14 mouse cellular contexts compared by ENCODE assay signal in the genomic region with DNA sequence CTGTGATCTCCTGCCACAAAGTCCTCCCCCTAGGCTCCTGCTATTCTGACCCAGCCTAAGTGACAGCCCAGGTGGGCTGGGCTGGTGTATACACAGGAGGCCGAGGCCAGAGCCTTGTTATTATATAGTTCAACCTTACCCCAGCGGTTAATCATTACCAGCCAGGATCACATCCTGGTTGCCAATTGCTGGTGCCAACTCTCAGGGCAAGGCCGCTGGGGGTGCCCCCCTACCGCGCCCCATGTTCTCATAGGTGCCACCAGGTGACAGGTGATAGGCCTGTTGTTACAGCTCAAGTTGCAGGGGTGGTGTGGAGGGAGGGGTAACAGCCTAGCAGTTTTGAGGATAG. TPM values are rescaled to one million over a fixed set of nuclear protein-coding genes. Genes with fewer than 3 reads are reported as not detected.
A peak's percentile ranks its signal among the peaks of the same experiment; 100 is the strongest.
DNase-seq lines count a peak whose midpoint lies in the region; ATAC-seq and TF ChIP-seq lines count a peak whose summit lies in the region.
"Had no signal": no experiment of that assay in that cellular context is flagged by ENCODE, and none has a peak within 500 bp of the region (broad histone marks: within the 10 kb centered on the region; RNA-seq: fewer than 3 reads in every experiment).

No protein-coding gene starts in this region.

- H3K36me3 ChIP-seq in stomach, embryonic 15.5 days: peaks cover 8% of the 10 kb centered on the region; the same call in 1 of the 2 replicates
- H3K36me3 ChIP-seq in midbrain, embryonic 16.5 days (ENCODE audit: control insufficient read depth, insufficient read depth, low read length): no peaks in the 10 kb centered on the region

- H3K4me3 ChIP-seq in lung, adult 2 months (replicated peaks; ENCODE audit: extremely low read depth, low read depth, low read length): no peak overlapping the region
- no peak overlapping the region for H3K4me3 ChIP-seq in stomach, embryonic 15.5 days (replicated peaks)
- no peak overlapping the region for H3K4me3 ChIP-seq in midbrain, embryonic 16.5 days (ENCODE audit: low read depth, low read length)
- H3K4me3 ChIP-seq: liver, embryonic 15.5 days had no signal

- H3K9me3 ChIP-seq in stomach, embryonic 15.5 days: no peaks in the 10 kb centered on the region
- H3K9me3 ChIP-seq in midbrain, embryonic 16.5 days (replicated peaks; ENCODE audit: control insufficient read depth, low read length, poor library complexity, severe bottlenecking): no peaks in the 10 kb centered on the region

- H3K4me1 ChIP-seq in lung, adult 2 months (ENCODE audit: control insufficient read depth, insufficient read depth, low read length): peaks cover 6% of the 10 kb centered on the region
- H3K4me1 ChIP-seq in stomach, embryonic 15.5 days: peaks cover 24% of the 10 kb centered on the region
- H3K4me1 ChIP-seq in midbrain, embryonic 16.5 days (ENCODE audit: control insufficient read depth, insufficient read depth, low read length): no peaks in the 10 kb centered on the region

- H3K27me3 ChIP-seq in stomach, embryonic 15.5 days (replicated peaks): no peaks in the 10 kb centered on the region
- no peaks in the 10 kb centered on the region for H3K27me3 ChIP-seq in midbrain, embryonic 16.5 days (ENCODE audit: control insufficient read depth, insufficient read depth, low read depth, low read length)
- H3K27me3 ChIP-seq: CH12.LX; liver, embryonic 15.5 days had no signal

- peak; percentile 69 to 85 for DNase-seq in lung, adult 18-20 months
- DNase-seq in lung, adult 2 months: no peak
- DNase-seq in kidney, adult 18-20 months: peak; percentile 93
- peak; percentile 71 to 84 for DNase-seq in kidney, postnatal 4 days
- no peak for DNase-seq in testis, postnatal 14 days (ENCODE audit: low spot score)
- no peak for DNase-seq in cerebellum, postnatal 36 days
- DNase-seq: cerebellum, adult 11-12 months; forebrain, postnatal 0 days; heart, adult 11 months had no signal

- WGBS in lung, adult 2 months: 73% methylated on average over 5 of the region's 5 CpGs
- 59% methylated on average over 5 of the region's 5 CpGs for WGBS in stomach, embryonic 15.5 days
- WGBS in midbrain, embryonic 16.5 days: 94% methylated on average over 5 of the region's 5 CpGs

- H3K27ac ChIP-seq in stomach, embryonic 15.5 days: peak overlapping the region; percentile 82
- no peak overlapping the region for H3K27ac ChIP-seq in midbrain, embryonic 16.5 days (ENCODE audit: low read length)
- H3K27ac ChIP-seq: hindbrain, postnatal 0 days had no signal

- H3K9ac ChIP-seq in stomach, embryonic 15.5 days: no peak overlapping the region
- H3K9ac ChIP-seq in midbrain, embryonic 16.5 days (ENCODE audit: low read depth, low read length): no peak overlapping the region
- H3K9ac ChIP-seq: forebrain, postnatal 0 days; liver, embryonic 15.5 days had no signal

- TF ChIP-seq CTCF in lung, adult 2 months (IDR thresholded peaks at IDR 0.05; ENCODE audit: insufficient read depth, low read length): no peak

- ATAC-seq in stomach, embryonic 15.5 days (ENCODE audit: insufficient read depth, low FRiP score, low read depth): peak; percentile 87
- ATAC-seq in midbrain, embryonic 16.5 days: no peak
- ATAC-seq: forebrain, postnatal 0 days; hindbrain, postnatal 0 days had no signal

- TF ChIP-seq POLR2A in lung, adult 2 months (IDR thresholded peaks at IDR 0.05; ENCODE audit: borderline replicate concordance, extremely low read depth, low read depth, low read length): no peak

- H3K4me2 ChIP-seq in stomach, embryonic 15.5 days: peak overlapping the region; percentile 20; the same call in 1 of the 2 replicates
- no peak overlapping the region for H3K4me2 ChIP-seq in midbrain, embryonic 16.5 days (ENCODE audit: low read length)
- H3K4me2 ChIP-seq: liver, embryonic 15.5 days had no signal

RNA-seq across cellular contexts. Expression of gene Myo15b, which starts 14.3 kb away (rescaled TPM):
- 5.4 and 7.9 TPM in 2 replicates for polyA plus RNA-seq in lung, adult 2 months (2012; rRNA removed)
- 17.8 and 24.7 TPM in 2 replicates for polyA plus RNA-seq in stomach, embryonic 15.5 days (2015; fragmentation: Nextera tagmentation; extraction: Ambion mirVana)
- 0.09 TPM in 1 of 2 replicates, not detected in the other for polyA plus RNA-seq in midbrain, embryonic 16.5 days (2015; fragmentation: Nextera tagmentation; extraction: Ambion mirVana)

RNA-seq across cellular contexts. Expression of gene Llgl2, which starts 20.0 kb away (rescaled TPM):
- polyA plus RNA-seq in lung, adult 2 months (2012; rRNA removed): 91.8 and 94.0 TPM in 2 replicates
- polyA plus RNA-seq in stomach, embryonic 15.5 days (2015; fragmentation: Nextera tagmentation; extraction: Ambion mirVana): 60.4 and 61.5 TPM in 2 replicates
- polyA plus RNA-seq in midbrain, embryonic 16.5 days (2015; fragmentation: Nextera tagmentation; extraction: Ambion mirVana): 0.82 and 1.0 TPM in 2 replicates

RNA-seq across cellular contexts. Expression of gene Tsen54, which starts 29.3 kb away (rescaled TPM):
- 28.9 and 31.3 TPM in 2 replicates for polyA plus RNA-seq in lung, adult 2 months (2012; rRNA removed)
- polyA plus RNA-seq in stomach, embryonic 15.5 days (2015; fragmentation: Nextera tagmentation; extraction: Ambion mirVana): 28.2 and 30.6 TPM in 2 replicates
- 23.7 and 24.2 TPM in 2 replicates for polyA plus RNA-seq in midbrain, embryonic 16.5 days (2015; fragmentation: Nextera tagmentation; extraction: Ambion mirVana)

RNA-seq across cellular contexts. Expression of gene Caskin2, which starts 30.4 kb away (rescaled TPM):
- 105 and 144 TPM in 2 replicates for polyA plus RNA-seq in lung, adult 2 months (2012; rRNA removed)
- polyA plus RNA-seq in stomach, embryonic 15.5 days (2015; fragmentation: Nextera tagmentation; extraction: Ambion mirVana): 11.7 and 13.1 TPM in 2 replicates
- polyA plus RNA-seq in midbrain, embryonic 16.5 days (2015; fragmentation: Nextera tagmentation; extraction: Ambion mirVana): 7.6 and 8.9 TPM in 2 replicates

RNA-seq across cellular contexts. Expression of gene Smim5, which starts 55.9 kb away (rescaled TPM):
- polyA plus RNA-seq in lung, adult 2 months (2012; rRNA removed): 10.3 and 10.8 TPM in 2 replicates
- 3.5 and 5.5 TPM in 2 replicates for polyA plus RNA-seq in stomach, embryonic 15.5 days (2015; fragmentation: Nextera tagmentation; extraction: Ambion mirVana)
- polyA plus RNA-seq in midbrain, embryonic 16.5 days (2015; fragmentation: Nextera tagmentation; extraction: Ambion mirVana): 1.4 and 1.5 TPM in 2 replicates

Comparison
In these comparisons a context has a peak if more than half of its experiments do, and no peak if none do; other contexts are left out.
1. DNase-seq: peak in lung, adult 18-20 months (2 of 2), kidney, adult 18-20 months (single experiment) and kidney, postnatal 4 days (2 of 2); none in lung, adult 2 months (single experiment), testis, postnatal 14 days (single experiment) and cerebellum, postnatal 36 days (0 of 2).
2. RNA of gene Llgl2, which starts 20.0 kb away (polyA plus RNA-seq): 91.8 to 94.0 TPM in lung, adult 2 months and 60.4 to 61.5 TPM in stomach, embryonic 15.5 days; 0.82 to 1.0 TPM in midbrain, embryonic 16.5 days; every median in the first group is over 10 times any median in the second.